Mouse (Mus musculus) macrophage (primary cell): Measurements from ENCODE around the gene Ltbp1. TPM values are rescaled to one million over a fixed set of nuclear protein-coding genes. Genes with fewer than 3 reads are reported as not detected.
A peak's percentile ranks its signal among the peaks of the same experiment; 100 is the strongest.

ENCODE experiments used
- H3K27ac ChIP-seq: fragments of 350-480 bp; formaldehyde crosslinking; 2 replicates; pipeline ENCODE4 v1.9.0; 2021
- H3K36me3 ChIP-seq: fragments of 350-480 bp; formaldehyde crosslinking; 2 replicates; pipeline ENCODE4 v1.9.0; 2021; ENCODE audit errors: inconsistent target
- H3K4me3 ChIP-seq: fragments of 350-480 bp; formaldehyde crosslinking; 2 replicates; pipeline ENCODE4 v1.9.0; 2021; ENCODE audit errors: inconsistent target
- H3K79me2 ChIP-seq: fragments of 350-480 bp; formaldehyde crosslinking; 2 replicates; pipeline ENCODE4 v1.9.0; 2021; ENCODE audit errors: inconsistent target
- WGBS: methylation state at CpG from one replicate; pipeline ENCODE4 v1.1.7; 2026; ENCODE audit warnings: inconsistent platforms; ENCODE audit not compliant: missing documents; 5-methylcytosine and 5-hydroxymethylcytosine counted together
- polyA plus RNA-seq: library from polyadenylated mRNA; stranded (reverse); fragments of 250-400 nt; gene quantifications from 3 replicates; pipeline ENCODE4 v1.2.4, GENCODE M21; 2018; ENCODE audit warnings: inconsistent platforms

Gene Ltbp1
- polyA plus RNA-seq, 1 experiment from 2014 or later: 0.23 TPM

DNA sequence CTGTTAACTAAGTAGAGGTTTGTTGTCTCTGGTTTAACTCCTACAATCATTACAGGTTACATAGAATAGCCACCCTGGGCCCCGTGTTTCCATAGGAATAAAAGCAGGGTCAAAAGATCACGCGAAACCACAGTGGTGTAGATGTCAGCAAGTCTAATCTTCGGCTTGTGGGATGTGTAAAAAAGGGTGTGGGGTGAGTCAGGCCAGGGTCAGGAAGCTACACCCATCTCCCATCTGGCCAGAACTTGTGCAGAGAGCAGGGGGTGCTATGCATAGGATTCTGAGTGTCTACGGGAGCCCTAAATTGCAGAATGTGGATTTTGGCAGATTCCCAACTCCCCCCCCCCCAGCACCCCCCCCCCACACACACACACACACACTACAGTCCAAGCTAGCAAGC lies 432.8 kb downstream of the Ltbp1 start:
- Histone ChIP-seq H3K4me3 (no peak overlapping the region), H3K79me2 (peaks cover 56% of the 10 kb centered on the region), H3K36me3 (no peaks in the 10 kb centered on the region), H3K27ac (peak overlapping the region; percentile 85)
- WGBS: 69% methylated on average over 4 of the region's 5 CpGs

DNA sequence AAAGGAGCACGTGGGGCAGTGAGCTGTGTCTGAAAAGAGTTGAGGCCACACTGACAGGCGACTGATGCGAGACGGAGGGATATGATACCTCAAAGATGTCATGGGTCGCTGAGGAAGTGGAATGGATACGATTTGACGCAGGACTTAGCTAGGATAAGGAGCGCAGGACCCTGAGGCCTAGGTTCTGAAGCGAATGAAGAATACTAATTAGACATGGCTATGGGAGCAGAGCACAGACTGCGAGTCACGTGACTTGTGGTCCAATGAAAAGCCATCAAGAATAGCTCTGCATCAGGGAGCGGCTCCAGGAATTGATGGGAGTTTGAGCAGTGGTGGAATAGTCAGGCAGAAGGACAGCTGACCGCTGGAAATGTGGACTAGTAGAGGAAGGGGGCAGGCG lies 433.7 kb downstream of the Ltbp1 start:
- Histone ChIP-seq H3K36me3 (no peaks in the 10 kb centered on the region), H3K79me2 (peaks cover 65% of the 10 kb centered on the region), H3K4me3 (no peak overlapping the region), H3K27ac (no peak overlapping the region; the same call in 1 of the 2 replicates)
- 94% methylated on average over 13 of the region's 14 CpGs for WGBS

DNA sequence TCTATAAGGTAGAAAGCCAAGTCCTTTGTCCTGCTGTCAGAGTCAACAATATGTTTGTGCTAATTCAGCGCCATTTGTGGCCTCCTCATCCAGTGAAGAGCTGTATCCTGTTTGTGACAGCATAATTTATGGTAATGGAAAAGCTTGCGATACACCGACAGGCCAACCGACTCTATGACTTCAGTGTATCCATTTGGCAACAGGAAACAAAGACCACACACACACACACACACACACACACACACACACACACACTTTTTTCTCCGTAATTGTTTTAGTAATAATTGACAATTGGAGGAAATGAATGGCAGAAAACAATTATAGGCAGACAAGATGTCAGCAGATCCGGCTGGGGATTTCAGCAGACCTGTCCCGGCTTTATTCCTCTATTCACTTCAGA lies 435.3 kb downstream of the Ltbp1 start:
- 38% methylated on average over 6 of the region's 7 CpGs for WGBS
- Histone ChIP-seq H3K4me3 (no peak overlapping the region), H3K27ac (peak overlapping the region; percentile 10; the same call in 1 of the 2 replicates), H3K36me3 (no peaks in the 10 kb centered on the region), H3K79me2 (peaks cover 76% of the 10 kb centered on the region)

DNA sequence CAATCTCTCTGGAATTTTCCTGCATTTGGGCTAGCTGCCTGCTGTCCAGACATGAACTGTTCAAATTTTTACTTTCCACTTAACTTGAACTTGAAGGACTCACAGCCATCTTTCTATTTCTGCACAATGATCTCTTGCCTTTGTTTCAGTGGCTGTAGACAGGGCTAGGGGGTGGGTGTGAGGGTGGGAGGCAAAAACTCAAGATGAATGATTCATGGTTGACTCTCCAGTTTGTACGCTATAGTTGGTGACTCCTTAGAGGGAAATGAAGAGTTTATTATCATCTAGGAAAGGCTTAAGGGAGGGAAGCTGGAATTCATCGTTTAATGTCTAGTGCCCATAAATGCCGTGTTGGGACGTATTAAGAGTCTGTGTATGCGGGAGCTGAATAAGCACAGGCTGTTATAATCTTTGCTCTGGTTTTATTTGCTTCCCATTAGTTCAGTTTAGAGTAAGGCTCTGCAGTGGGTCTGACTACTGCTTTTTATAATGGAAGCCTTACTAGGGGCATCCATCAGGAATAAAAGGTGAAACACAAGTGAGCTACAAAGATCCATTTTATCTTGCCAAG lies 436.0 kb downstream of the Ltbp1 start:
- 0 out of 2 replicates have a peak overlapping the region, but pooled peaks have one; percentile 10 for H3K27ac ChIP-seq

More for the DNA sequence above, 436.0 kb downstream of the Ltbp1 start:
- Histone ChIP-seq H3K4me3 (no peak overlapping the region), H3K36me3 (no peaks in the 10 kb centered on the region), H3K79me2 (peaks cover 81% of the 10 kb centered on the region)
- 93% methylated on average over 5 of the region's 5 CpGs for WGBS
